Mouse (Mus musculus): ENCODE results near the gene Phtf2. TPM values are rescaled to one million over a fixed set of nuclear protein-coding genes. Genes with fewer than 3 reads are reported as not detected.

Phtf2 gene
- polyA plus RNA-seq (2014; fragmentation: Illumina TruSeq; extraction: RNeasy Lipid Tissue Mini Kit (QIAGEN cat#74804); ENCODE audit: low read depth, low replicate concordance): 57.0 TPM

GRCm38 (mm10) chr5:20881915-20882800 lies at the start of gene Phtf2, which contains the start of gene Tmem60:
TSS of gene Phtf2 (minus strand) at chr5:20882124.
TSS of gene Tmem60 (plus strand) at chr5:20882191.

Other genes starting within 250 kb of the Phtf2 start
- 28.8 TPM for gene Tmem60, start 67 bp upstream of the Phtf2 start, polyA plus RNA-seq (2014; fragmentation: Illumina TruSeq; extraction: RNeasy Lipid Tissue Mini Kit (QIAGEN cat#74804); ENCODE audit: low read depth, low replicate concordance)
- gene Rsbn1l, start 74.3 kb upstream of the Phtf2 start, polyA plus RNA-seq (2014; fragmentation: Illumina TruSeq; extraction: RNeasy Lipid Tissue Mini Kit (QIAGEN cat#74804); ENCODE audit: low read depth, low replicate concordance): 17.4 TPM
- gene Ptpn12, start 173.8 kb upstream of the Phtf2 start, polyA plus RNA-seq (2014; fragmentation: Illumina TruSeq; extraction: RNeasy Lipid Tissue Mini Kit (QIAGEN cat#74804); ENCODE audit: low read depth, low replicate concordance): 31.4 TPM